Mouse (Mus musculus) adipocyte (in vitro differentiated cells): ENCODE data around the gene Pde4d.

Experiments used
- DNase-seq: peaks from one replicate; pipeline ENCODE4 v3.0.0-alpha.2; 2016; ENCODE audit warnings: low spot score

The Pde4d gene

GRCm38 (mm10) chr13:109662099-109662498 is 1212.4 kb downstream of the Pde4d start:
- no peak for DNase-seq

- no peak for DNase-seq
These were observed 1213.0 kb downstream of the Pde4d start for GRCm38 (mm10) chr13:109662731-109663130.

DNA sequence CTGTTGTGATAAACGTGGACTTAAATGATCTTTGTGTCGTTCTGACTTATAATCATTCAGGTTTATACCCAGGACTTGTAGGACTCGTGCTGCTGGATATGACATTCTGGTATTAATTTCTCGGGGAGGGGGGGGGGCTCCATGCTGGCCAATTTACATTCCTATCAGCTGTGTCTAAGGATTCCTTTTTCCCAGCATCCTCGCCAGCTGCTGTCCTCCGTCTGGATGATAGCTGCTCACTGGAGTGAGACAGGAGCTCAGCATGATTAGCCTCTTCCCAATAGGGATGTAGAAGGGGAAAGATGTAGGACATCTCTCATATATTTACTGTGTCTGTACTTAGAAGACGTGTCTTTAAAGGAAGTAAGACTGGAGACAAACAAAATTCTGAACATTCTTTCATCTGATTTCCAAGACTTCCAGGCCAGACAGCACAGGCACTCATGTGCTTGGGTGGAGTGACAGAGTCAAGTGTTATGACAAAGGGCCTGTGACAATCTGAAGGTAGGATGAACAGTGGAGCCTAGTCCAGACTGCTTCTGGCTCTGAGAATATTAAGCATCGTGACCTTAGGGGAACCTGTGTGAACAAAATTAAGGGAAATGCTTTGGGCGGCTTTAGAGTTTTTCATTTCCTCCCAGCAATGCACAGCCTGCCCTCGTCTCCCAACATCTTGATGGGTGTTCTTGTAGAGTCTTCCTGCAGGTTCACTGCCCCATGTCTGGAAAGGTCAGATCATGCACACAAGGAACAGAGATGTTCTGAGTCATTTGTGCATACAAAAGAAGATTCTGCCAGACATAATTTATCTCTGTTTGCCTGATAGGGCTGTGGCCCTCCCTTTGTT is 1215.4 kb downstream of the Pde4d start:
- no peak for DNase-seq

- no peak for DNase-seq
These were observed 1216.2 kb downstream of the Pde4d start for GRCm38 (mm10) chr13:109665803-109666403.

DNA sequence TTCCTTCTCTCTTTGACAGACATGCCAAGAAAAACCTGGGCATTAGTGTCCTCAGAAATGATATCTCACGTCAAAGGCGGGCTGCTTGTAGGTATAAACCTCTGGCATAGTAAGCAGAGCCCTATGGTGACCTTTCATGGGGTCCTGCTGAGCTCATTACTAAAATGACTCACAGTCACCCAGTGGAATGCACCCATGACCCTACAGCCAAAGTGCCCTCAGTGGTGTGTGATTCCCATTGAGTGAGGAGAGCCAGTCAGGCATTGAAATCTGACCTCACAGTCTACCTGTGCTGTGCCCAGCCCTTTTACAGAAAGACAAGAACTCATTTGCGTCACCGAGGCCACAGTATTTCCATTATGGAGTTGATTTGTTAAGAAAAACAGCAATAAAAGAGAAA is 1220.2 kb downstream of the Pde4d start:
- no peak for DNase-seq

- no peak for DNase-seq
These were observed 1222.0 kb downstream of the Pde4d start for GRCm38 (mm10) chr13:109671589-109672347.

- DNase-seq, result no peak
These were observed 1227.3 kb downstream of the Pde4d start for GRCm38 (mm10) chr13:109677047-109677446.

- DNase-seq, result no peak
These were observed 1227.9 kb downstream of the Pde4d start for GRCm38 (mm10) chr13:109677617-109678016.

DNA sequence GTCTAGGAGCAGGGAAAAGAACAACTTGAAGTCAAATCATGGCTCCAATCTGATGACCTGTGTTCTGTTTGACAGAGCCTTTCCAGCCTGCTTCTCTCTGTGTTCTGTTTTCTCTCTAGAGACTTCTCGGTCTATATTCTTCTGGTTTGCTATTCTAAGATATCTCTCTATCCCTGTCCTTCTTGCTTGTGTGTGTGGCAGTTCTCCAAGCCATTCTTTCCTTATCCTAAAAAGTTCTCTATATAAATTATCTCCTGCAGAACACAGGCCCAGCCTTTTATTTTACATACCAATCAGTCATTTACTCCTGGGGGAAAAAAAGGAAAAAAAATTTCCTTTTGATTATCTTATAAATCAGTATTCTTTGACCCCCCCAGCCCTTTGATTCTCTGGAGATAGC is 1229.2 kb downstream of the Pde4d start:
- DNase-seq, result no peak

- no peak for DNase-seq
These were observed 1230.5 kb downstream of the Pde4d start for GRCm38 (mm10) chr13:109680229-109680628.

DNA sequence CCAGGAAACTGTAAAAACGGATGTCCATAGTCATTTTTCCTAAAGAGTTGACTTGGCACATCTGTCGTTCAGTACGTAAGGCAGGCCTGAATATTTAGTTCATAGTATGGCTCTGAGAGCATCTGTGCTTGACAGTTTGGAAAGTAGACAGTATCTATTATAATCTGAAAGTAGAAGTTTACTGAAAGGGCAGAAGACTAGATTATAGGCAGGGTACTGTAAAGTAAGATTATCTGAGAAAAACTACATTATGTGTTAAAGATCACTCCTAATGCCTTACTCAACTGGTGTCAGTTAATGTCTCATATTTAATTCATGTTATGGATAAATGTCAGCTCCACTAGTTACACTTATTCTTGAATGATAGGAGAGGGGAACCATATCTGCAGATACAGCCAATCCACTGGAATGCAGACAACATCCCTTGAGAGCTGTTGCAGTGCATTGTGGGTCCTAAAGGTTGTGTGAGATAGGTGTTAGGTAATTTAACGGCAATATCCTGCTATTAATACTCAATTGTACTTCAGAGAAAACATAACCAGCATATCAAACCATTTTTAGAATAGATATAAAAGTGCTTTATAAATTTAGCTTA is 1232.0 kb downstream of the Pde4d start:
- DNase-seq, result no peak

DNA sequence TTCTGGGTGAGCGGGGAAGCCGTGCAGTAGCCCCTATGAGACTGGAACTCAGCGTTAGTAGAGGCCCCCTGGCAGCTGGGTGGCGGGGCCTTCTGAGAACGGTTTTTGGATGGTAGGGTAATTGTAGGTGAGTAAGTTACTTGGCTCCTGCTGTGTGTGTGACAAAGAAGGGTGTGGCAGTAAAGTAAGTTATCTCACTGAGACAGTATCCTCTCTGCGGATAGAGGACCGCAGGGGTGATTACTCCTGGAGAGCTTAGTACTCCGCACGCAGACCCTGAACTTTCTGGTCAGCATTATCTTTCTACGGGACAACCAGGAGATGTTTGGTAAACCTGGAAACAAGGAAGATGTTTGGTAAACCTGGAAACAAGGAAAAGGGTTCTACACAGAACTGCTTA is 1233.3 kb downstream of the Pde4d start:
- DNase-seq, result no peak

- no peak for DNase-seq
These were observed 1235.2 kb downstream of the Pde4d start for GRCm38 (mm10) chr13:109684985-109685295.

DNA sequence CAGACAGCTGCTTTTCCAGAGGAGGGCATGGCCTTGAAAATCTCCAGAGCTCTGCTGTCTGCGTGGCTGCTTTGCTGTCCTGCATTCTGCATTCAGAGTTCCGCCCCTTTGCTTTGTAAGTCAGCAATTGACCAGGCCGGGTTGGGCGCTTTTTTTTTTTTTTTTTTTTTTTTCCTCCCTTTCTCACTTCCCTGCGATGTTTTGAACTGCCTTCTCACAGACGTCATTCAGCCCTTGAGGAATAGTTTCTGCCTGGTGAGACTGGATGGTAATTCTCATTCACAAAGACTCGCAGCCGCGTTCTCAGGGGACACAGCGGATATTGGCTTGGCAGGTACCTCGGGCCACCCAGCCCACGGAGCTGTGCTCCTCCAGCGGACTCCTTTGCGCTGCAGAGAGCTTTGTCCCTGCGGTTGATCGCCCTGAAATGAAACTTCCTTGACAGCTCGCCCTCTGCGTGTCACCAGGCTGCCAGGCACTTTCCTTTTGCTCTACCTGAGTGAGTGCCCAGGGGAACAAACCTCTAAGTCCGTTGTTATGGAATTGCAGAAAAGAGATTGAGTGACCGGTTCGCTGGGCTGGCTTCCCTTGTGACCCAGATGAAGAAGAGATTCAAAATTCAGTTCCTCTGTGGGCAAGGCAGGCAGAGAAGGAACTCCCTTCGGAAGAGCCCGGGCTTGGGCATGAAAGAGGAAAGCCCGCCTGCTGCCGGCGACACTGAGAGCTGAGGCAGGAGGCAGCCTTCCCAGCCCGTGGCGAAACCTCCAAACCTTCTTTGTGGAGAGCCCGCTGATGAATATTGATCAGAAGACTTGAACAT is 1235.8 kb downstream of the Pde4d start:
- DNase-seq, result peak; percentile 69

- DNase-seq, result peak; percentile 11
These were observed 1236.5 kb downstream of the Pde4d start for GRCm38 (mm10) chr13:109686116-109686876.

GRCm38 (mm10) chr13:109686906-109687305 is 1237.2 kb downstream of the Pde4d start:
- peak; percentile 14 for DNase-seq

DNA sequence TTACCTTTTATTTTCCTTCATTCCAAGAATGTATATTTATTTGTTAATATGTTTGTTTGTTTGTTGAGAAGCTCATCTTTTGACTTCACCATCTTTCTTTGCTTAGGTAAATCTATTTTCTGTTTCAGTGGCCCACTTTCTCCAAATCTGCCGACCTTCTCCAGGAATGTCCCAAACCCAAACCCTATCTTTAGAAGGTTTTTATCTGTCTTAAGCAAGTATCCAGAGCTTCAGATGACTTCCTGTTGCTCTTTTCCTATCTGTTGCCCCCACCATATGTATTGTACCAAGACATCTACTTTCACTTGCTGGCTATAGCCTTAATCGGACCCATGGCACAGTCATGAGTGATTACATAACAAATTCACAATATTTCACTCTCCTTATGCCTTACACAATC is 1238.4 kb downstream of the Pde4d start:
- DNase-seq, result no peak

DNA sequence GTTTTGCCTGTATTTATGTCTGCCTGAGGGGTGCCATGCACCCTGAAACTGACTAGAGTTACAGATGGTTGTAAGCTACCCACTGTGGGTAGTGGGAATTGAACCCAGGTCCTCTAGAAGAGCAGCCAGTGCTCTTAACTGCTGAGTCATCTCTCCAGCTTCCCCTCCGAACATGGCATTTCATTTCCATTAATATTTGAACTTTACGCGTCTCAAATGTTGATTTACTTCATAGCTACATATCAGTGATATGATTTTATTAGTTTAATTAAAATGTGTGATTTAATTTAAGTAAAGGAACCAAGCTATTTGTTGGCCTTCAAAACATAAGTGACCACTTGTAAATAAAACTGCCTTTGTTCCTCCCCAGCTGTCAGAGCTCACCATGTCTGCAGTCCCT is 1239.4 kb downstream of the Pde4d start:
- no peak for DNase-seq

DNA sequence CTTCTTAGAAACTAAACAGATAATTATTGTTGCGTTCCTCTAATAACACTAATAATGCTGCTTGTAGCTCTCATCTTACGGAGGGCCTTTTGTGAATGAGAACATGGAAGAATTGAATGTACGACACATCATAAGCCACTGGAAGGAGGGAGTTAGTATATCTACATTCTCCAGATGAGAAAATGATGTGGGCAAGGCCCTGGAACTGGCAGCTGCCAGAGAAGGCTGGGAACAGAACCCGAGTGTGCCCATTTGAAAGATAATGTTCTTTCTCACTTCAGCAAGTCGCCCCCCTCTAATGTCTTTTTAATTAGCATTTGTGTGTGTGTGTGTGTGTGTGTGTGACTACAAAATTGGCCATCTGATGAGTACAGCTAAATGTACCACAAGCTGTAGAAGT is 1240.8 kb downstream of the Pde4d start:
- DNase-seq, result no peak

- DNase-seq, result no peak
These were observed 1243.1 kb downstream of the Pde4d start for GRCm38 (mm10) chr13:109692851-109693250.

DNA sequence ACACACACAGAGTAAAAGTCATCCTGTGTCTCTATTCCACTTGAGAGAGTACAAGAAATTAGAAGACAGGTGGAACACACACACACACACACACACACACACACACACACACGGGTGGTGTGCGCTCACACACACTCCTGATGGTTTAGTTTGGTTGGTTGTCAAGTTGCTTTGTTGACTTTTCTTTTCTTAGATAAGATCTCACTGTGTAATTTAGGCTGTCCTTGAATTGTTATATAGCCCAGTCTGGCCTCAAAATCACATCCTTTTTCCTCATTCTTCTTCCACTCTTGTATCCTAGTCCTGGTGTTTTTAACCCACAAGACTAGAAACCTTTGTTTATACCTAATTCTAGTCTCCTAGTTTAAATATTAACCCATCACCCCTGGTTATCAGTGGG is 1244.0 kb downstream of the Pde4d start:
- no peak for DNase-seq
